8 mouse cellular contexts compared by ENCODE assay signal in genomic region chr5:86432697-86433096, GRCm38 (mm10). TPM values are rescaled to one million over a fixed set of nuclear protein-coding genes. Genes with fewer than 3 reads are reported as not detected.
A peak's percentile ranks its signal among the peaks of the same experiment; 100 is the strongest.
DNase-seq lines count a peak whose midpoint lies in the region; ATAC-seq lines count a peak whose summit lies in the region.

No protein-coding gene starts in this region.

- ATAC-seq in forebrain, embryonic 13.5 days: peak; percentile 74; the same call in 1 of the 2 replicates
- ATAC-seq in forebrain, embryonic 15.5 days (replicated peaks): no peak
- ATAC-seq in midbrain, embryonic 13.5 days: peak; percentile 71; the same call in 1 of the 2 replicates
- no peak for ATAC-seq in midbrain, embryonic 16.5 days
- peak; percentile 71; the same call in 1 of the 2 replicates for ATAC-seq in kidney, embryonic 14.5 days (ENCODE audit: low FRiP score, low TSS enrichment)

- no peaks in the 10 kb centered on the region for H3K4me1 ChIP-seq in forebrain, embryonic 13.5 days
- no peaks in the 10 kb centered on the region for H3K4me1 ChIP-seq in forebrain, embryonic 15.5 days
- no peaks in the 10 kb centered on the region for H3K4me1 ChIP-seq in midbrain, embryonic 13.5 days (replicated peaks)
- H3K4me1 ChIP-seq in midbrain, embryonic 16.5 days (ENCODE audit: control insufficient read depth, insufficient read depth, low read length): no peaks in the 10 kb centered on the region
- no peaks in the 10 kb centered on the region for H3K4me1 ChIP-seq in kidney, embryonic 14.5 days (ENCODE audit: control insufficient read depth, insufficient read depth, low read length)

- no peak overlapping the region for H3K4me3 ChIP-seq in forebrain, embryonic 13.5 days
- H3K4me3 ChIP-seq in forebrain, embryonic 15.5 days: no peak overlapping the region
- no peak overlapping the region for H3K4me3 ChIP-seq in midbrain, embryonic 13.5 days (replicated peaks)
- H3K4me3 ChIP-seq in midbrain, embryonic 16.5 days (ENCODE audit: low read depth, low read length): no peak overlapping the region
- H3K4me3 ChIP-seq in kidney, embryonic 14.5 days (ENCODE audit: low read length): no peak overlapping the region

- DNase-seq in cerebellum, postnatal 36 days: peak; percentile 9 to 17
- no peak for DNase-seq in B cell, adult 2 months
- DNase-seq in natural killer cell, adult 2 months (ENCODE audit: low spot score in 2 of 2): no peak

- no peaks in the 10 kb centered on the region for H3K9me3 ChIP-seq in forebrain, embryonic 13.5 days (replicated peaks)
- H3K9me3 ChIP-seq in forebrain, embryonic 15.5 days: no peaks in the 10 kb centered on the region
- H3K9me3 ChIP-seq in midbrain, embryonic 13.5 days: no peaks in the 10 kb centered on the region
- H3K9me3 ChIP-seq in midbrain, embryonic 16.5 days (replicated peaks; ENCODE audit: control insufficient read depth, low read length, poor library complexity, severe bottlenecking): no peaks in the 10 kb centered on the region
- no peaks in the 10 kb centered on the region for H3K9me3 ChIP-seq in kidney, embryonic 14.5 days (ENCODE audit: control insufficient read depth, low read length)

- no peak overlapping the region for H3K4me2 ChIP-seq in forebrain, embryonic 13.5 days
- no peak overlapping the region for H3K4me2 ChIP-seq in forebrain, embryonic 15.5 days (replicated peaks)
- H3K4me2 ChIP-seq in midbrain, embryonic 13.5 days (replicated peaks): no peak overlapping the region
- H3K4me2 ChIP-seq in midbrain, embryonic 16.5 days (ENCODE audit: low read length): no peak overlapping the region
- H3K4me2 ChIP-seq in kidney, embryonic 14.5 days (replicated peaks; ENCODE audit: low read depth, low read length): no peak overlapping the region

- no peak overlapping the region for H3K9ac ChIP-seq in forebrain, embryonic 13.5 days
- no peak overlapping the region for H3K9ac ChIP-seq in forebrain, embryonic 15.5 days (replicated peaks)
- no peak overlapping the region for H3K9ac ChIP-seq in midbrain, embryonic 13.5 days (replicated peaks)
- H3K9ac ChIP-seq in midbrain, embryonic 16.5 days (ENCODE audit: low read depth, low read length): no peak overlapping the region
- no peak overlapping the region for H3K9ac ChIP-seq in kidney, embryonic 14.5 days (ENCODE audit: low read depth, low read length)

- no peaks in the 10 kb centered on the region for H3K36me3 ChIP-seq in forebrain, embryonic 13.5 days (ENCODE audit: poor library complexity, severe bottlenecking)
- H3K36me3 ChIP-seq in forebrain, embryonic 15.5 days: no peaks in the 10 kb centered on the region
- H3K36me3 ChIP-seq in midbrain, embryonic 13.5 days: no peaks in the 10 kb centered on the region
- no peaks in the 10 kb centered on the region for H3K36me3 ChIP-seq in midbrain, embryonic 16.5 days (ENCODE audit: control insufficient read depth, insufficient read depth, low read length)
- no peaks in the 10 kb centered on the region for H3K36me3 ChIP-seq in kidney, embryonic 14.5 days (ENCODE audit: control insufficient read depth, insufficient read depth, low read length)

- WGBS in forebrain, embryonic 13.5 days: 6% methylated on average over 2 of the region's 2 CpGs
- WGBS in forebrain, embryonic 15.5 days: 7% methylated on average over 2 of the region's 2 CpGs
- 4% methylated on average over 2 of the region's 2 CpGs for WGBS in midbrain, embryonic 13.5 days
- 3% methylated on average over 2 of the region's 2 CpGs for WGBS in midbrain, embryonic 16.5 days
- 5% methylated on average over 2 of the region's 2 CpGs for WGBS in kidney, embryonic 14.5 days

- H3K27me3 ChIP-seq in forebrain, embryonic 13.5 days: no peaks in the 10 kb centered on the region
- H3K27me3 ChIP-seq in forebrain, embryonic 15.5 days: no peaks in the 10 kb centered on the region
- no peaks in the 10 kb centered on the region for H3K27me3 ChIP-seq in midbrain, embryonic 13.5 days
- H3K27me3 ChIP-seq in midbrain, embryonic 16.5 days (ENCODE audit: control insufficient read depth, insufficient read depth, low read depth, low read length): no peaks in the 10 kb centered on the region
- no peaks in the 10 kb centered on the region for H3K27me3 ChIP-seq in kidney, embryonic 14.5 days (ENCODE audit: control insufficient read depth, insufficient read depth, low read length)

- H3K27ac ChIP-seq in forebrain, embryonic 13.5 days: no peak overlapping the region
- H3K27ac ChIP-seq in forebrain, embryonic 15.5 days (replicated peaks): no peak overlapping the region
- no peak overlapping the region for H3K27ac ChIP-seq in midbrain, embryonic 13.5 days
- H3K27ac ChIP-seq in midbrain, embryonic 16.5 days (ENCODE audit: low read length): no peak overlapping the region
- no peak overlapping the region for H3K27ac ChIP-seq in kidney, embryonic 14.5 days (ENCODE audit: low read depth, low read length)

RNA-seq across cellular contexts. Expression of gene Tmprss11a, which starts 36.1 kb away (rescaled TPM):
- polyA plus RNA-seq in forebrain, embryonic 13.5 days (2015; fragmentation: Nextera tagmentation; extraction: Ambion mirVana): not detected in 2 replicates
- not detected in 2 replicates for polyA plus RNA-seq in forebrain, embryonic 15.5 days (2015; fragmentation: Nextera tagmentation; extraction: Ambion mirVana)
- not detected in 2 replicates for polyA plus RNA-seq in midbrain, embryonic 13.5 days (2015; fragmentation: Nextera tagmentation; extraction: Ambion mirVana)
- not detected in 2 replicates for polyA plus RNA-seq in midbrain, embryonic 16.5 days (2015; fragmentation: Nextera tagmentation; extraction: Ambion mirVana)
- not detected in 2 replicates for polyA plus RNA-seq in kidney, embryonic 14.5 days (2014; fragmentation: Nextera tagmentation; extraction: Ambion mirVana)

RNA-seq across cellular contexts. Expression of gene Tmprss11d, which starts 59.5 kb away (rescaled TPM):
- not detected in 2 replicates for polyA plus RNA-seq in forebrain, embryonic 13.5 days (2015; fragmentation: Nextera tagmentation; extraction: Ambion mirVana)
- polyA plus RNA-seq in forebrain, embryonic 15.5 days (2015; fragmentation: Nextera tagmentation; extraction: Ambion mirVana): not detected in 2 replicates
- not detected in 2 replicates for polyA plus RNA-seq in midbrain, embryonic 13.5 days (2015; fragmentation: Nextera tagmentation; extraction: Ambion mirVana)
- 0.08 and 0.10 TPM in 2 replicates for polyA plus RNA-seq in midbrain, embryonic 16.5 days (2015; fragmentation: Nextera tagmentation; extraction: Ambion mirVana)
- not detected in 2 replicates for polyA plus RNA-seq in kidney, embryonic 14.5 days (2014; fragmentation: Nextera tagmentation; extraction: Ambion mirVana)

Comparison
In these comparisons a context has a peak if more than half of its experiments do, and no peak if none do; other contexts are left out.
1. ATAC-seq: peak in forebrain, embryonic 13.5 days (single experiment), midbrain, embryonic 13.5 days (single experiment) and kidney, embryonic 14.5 days (single experiment); none in forebrain, embryonic 15.5 days (single experiment) and midbrain, embryonic 16.5 days (single experiment).
2. DNase-seq: peak in cerebellum, postnatal 36 days (2 of 2); none in B cell, adult 2 months (0 of 2) and natural killer cell, adult 2 months (0 of 2).